Mouse (Mus musculus) MEL (cell line): Measurements from ENCODE around the gene Cgrrf1. TPM values are rescaled to one million over a fixed set of nuclear protein-coding genes. Genes with fewer than 3 reads are reported as not detected.

Source experiments
- DNase-seq: peaks from one replicate; pipeline ENCODE4 v3.0.0; 2011; ENCODE audit warnings: low read depth, low spot score
- H3K27ac ChIP-seq: 2 replicates; pipeline ENCODE4 v1.5.1; 2012; ENCODE audit warnings: low read depth, mild to moderate bottlenecking, control low read depth, low read length, moderate library complexity; ENCODE audit not compliant: control insufficient read depth
- H3K27me3 ChIP-seq, 2 experiments: fragments of 150-350 bp in 1 of 2; sonication (generic) in 1 of 2; 2 replicates each; pipeline ENCODE4 v1.6.1; 2012; ENCODE audit warnings: low read length in 2 of 2, mild to moderate bottlenecking in 2 of 2, improper control_type of control experiment in 1 of 2, moderate library complexity in 1 of 2; ENCODE audit not compliant: insufficient read depth in 2 of 2, control insufficient read depth in 1 of 2
- H3K36me3 ChIP-seq, 2 experiments: 2 replicates each; pipeline ENCODE4 v1.6.1; 2012 to 2014; ENCODE audit warnings: low read length in 2 of 2, improper control_type of control experiment in 1 of 2, inconsistent platforms in 1 of 2, mild to moderate bottlenecking in 1 of 2; ENCODE audit not compliant: insufficient read depth in 2 of 2, control insufficient read depth in 1 of 2
- H3K4me1 ChIP-seq, 2 experiments: fragments of 150-350 bp in 1 of 2; sonication (generic) in 1 of 2; 2 replicates each; pipeline ENCODE4 v1.6.1; 2012; ENCODE audit warnings: low read length in 2 of 2, improper control_type of control experiment in 1 of 2, mild to moderate bottlenecking in 1 of 2; ENCODE audit not compliant: insufficient read depth in 2 of 2, control insufficient read depth in 1 of 2
- H3K4me3 ChIP-seq, 2 experiments: fragments of 150-350 bp in 1 of 2; sonication (generic) in 1 of 2; 2 replicates each; pipeline ENCODE4 v1.5.1; 2012; ENCODE audit warnings: low read depth in 2 of 2, low read length in 2 of 2, mild to moderate bottlenecking in 2 of 2, moderate library complexity in 2 of 2, control low read depth in 1 of 2, improper control_type of control experiment in 1 of 2; ENCODE audit not compliant: control insufficient read depth in 1 of 2, insufficient read depth in 1 of 2
- H3K79me2 ChIP-seq: 2 replicates; pipeline ENCODE4 v1.6.1; 2012; ENCODE audit warnings: mild to moderate bottlenecking, low read length, moderate library complexity; ENCODE audit not compliant: control insufficient read depth, poor library complexity, insufficient read depth
- H3K9ac ChIP-seq: 2 replicates; pipeline ENCODE4 v1.6.1; 2012; ENCODE audit warnings: low read depth, mild to moderate bottlenecking, control low read depth, low read length, moderate library complexity; ENCODE audit not compliant: control insufficient read depth, poor library complexity, severe bottlenecking
- H3K9me3 ChIP-seq: fragments of 150-350 bp; sonication (generic); replicated peaks from 2 replicates; pipeline ENCODE4 v1.6.1; 2012; ENCODE audit warnings: mild to moderate bottlenecking, low read length, improper control_type of control experiment, moderate library complexity; ENCODE audit not compliant: insufficient read depth
- BHLHE40 ChIP-seq: IDR thresholded peaks from 2 replicates; pipeline ENCODE4 v1.6.1; 2012; ENCODE audit warnings: low read depth, mild to moderate bottlenecking, inconsistent platforms, low read length, improper control_type of control experiment, borderline replicate concordance
- CHD1 ChIP-seq: IDR thresholded peaks from 2 replicates; pipeline ENCODE4 v1.6.1; 2012; ENCODE audit warnings: low read depth, mild to moderate bottlenecking, inconsistent platforms, low read length, improper control_type of control experiment
- CHD2 ChIP-seq: IDR thresholded peaks from 2 replicates; pipeline ENCODE4 v1.6.1; 2011; ENCODE audit warnings: low read length, improper control_type of control experiment
- ELF1 ChIP-seq: IDR thresholded peaks from 2 replicates; pipeline ENCODE4 v1.6.1; 2014; ENCODE audit warnings: low read depth, mild to moderate bottlenecking, inconsistent platforms, low read length, improper control_type of control experiment, moderate library complexity
- EP300 ChIP-seq, 2 experiments: IDR thresholded peaks; 2 replicates each; pipeline ENCODE4 v1.6.1; 2011; ENCODE audit warnings: improper control_type of control experiment in 2 of 2, low read length in 2 of 2, low read depth in 1 of 2, mild to moderate bottlenecking in 1 of 2
- GABPA ChIP-seq: IDR thresholded peaks from 2 replicates; pipeline ENCODE4 v1.6.1; 2012; ENCODE audit warnings: low read depth, mild to moderate bottlenecking, inconsistent platforms, low read length, improper control_type of control experiment, moderate library complexity
- GATA1 ChIP-seq: IDR thresholded peaks from 2 replicates; pipeline ENCODE4 v1.6.1; 2011; ENCODE audit warnings: low read depth, low read length, improper control_type of control experiment
- HCFC1 ChIP-seq: IDR thresholded peaks from 2 replicates; pipeline ENCODE4 v1.6.1; 2012; ENCODE audit warnings: low read depth, mild to moderate bottlenecking, inconsistent platforms, low read length, improper control_type of control experiment, moderate library complexity
- KAT2A ChIP-seq: conservative IDR thresholded peaks from 2 replicates; pipeline ENCODE4 v1.6.1; 2012; ENCODE audit warnings: low read depth, low read length, improper control_type of control experiment, inconsistent platforms
- MEF2A ChIP-seq: IDR thresholded peaks from 2 replicates; pipeline ENCODE4 v1.6.1; 2014; ENCODE audit warnings: low read depth, mild to moderate bottlenecking, inconsistent platforms, low read length, improper control_type of control experiment; ENCODE audit not compliant: poor library complexity, insufficient replicate concordance, severe bottlenecking; ENCODE audit errors: extremely low read depth
- MXI1 ChIP-seq: IDR thresholded peaks from 2 replicates; pipeline ENCODE4 v1.6.1; 2011; ENCODE audit warnings: mild to moderate bottlenecking, low read depth, low read length, improper control_type of control experiment
- MYB ChIP-seq: IDR thresholded peaks from 2 replicates; pipeline ENCODE4 v1.6.1; 2011; ENCODE audit warnings: mild to moderate bottlenecking, low read depth, low read length, improper control_type of control experiment
- NELFE ChIP-seq: IDR thresholded peaks from 2 replicates; pipeline ENCODE4 v1.6.1; 2011; ENCODE audit warnings: low read depth, low read length, improper control_type of control experiment
- NRF1 ChIP-seq: IDR thresholded peaks from 2 replicates; pipeline ENCODE4 v1.6.1; 2014; ENCODE audit warnings: low read depth, mild to moderate bottlenecking, inconsistent platforms, low read length, improper control_type of control experiment, moderate library complexity; ENCODE audit not compliant: poor library complexity, insufficient read depth, severe bottlenecking
- POLR2A ChIP-seq, 2 experiments: IDR thresholded peaks; 2 replicates each; pipeline ENCODE4 v1.6.1; 2011 to 2012; ENCODE audit warnings: low read length in 2 of 2, mild to moderate bottlenecking in 2 of 2, control low read depth in 1 of 2, improper control_type of control experiment in 1 of 2, low read depth in 1 of 2, moderate library complexity in 1 of 2; ENCODE audit not compliant: control insufficient read depth in 1 of 2, insufficient read depth in 1 of 2, poor library complexity in 1 of 2
- POLR2AphosphoS5 ChIP-seq: IDR thresholded peaks from 2 replicates; pipeline ENCODE4 v1.6.1; 2012; ENCODE audit warnings: low read depth, borderline replicate concordance, mild to moderate bottlenecking, inconsistent platforms, low read length, moderate library complexity, mixed read lengths
- SIN3A ChIP-seq: IDR thresholded peaks from 2 replicates; pipeline ENCODE4 v1.6.1; 2012; ENCODE audit warnings: low read length, improper control_type of control experiment, inconsistent platforms
- SMC3 ChIP-seq: IDR thresholded peaks from 2 replicates; pipeline ENCODE4 v1.6.1; 2011; ENCODE audit warnings: low read depth, low read length, improper control_type of control experiment
- TCF12 ChIP-seq: IDR thresholded peaks from 2 replicates; pipeline ENCODE4 v1.6.1; 2014; ENCODE audit warnings: low read depth, mild to moderate bottlenecking, inconsistent platforms, low read length, improper control_type of control experiment, moderate library complexity
- USF1 ChIP-seq: IDR thresholded peaks from 2 replicates; pipeline ENCODE4 v1.6.1; 2014; ENCODE audit warnings: low read depth, mild to moderate bottlenecking, inconsistent platforms, low read length, improper control_type of control experiment, moderate library complexity
- ZMIZ1 ChIP-seq: IDR thresholded peaks from 2 replicates; pipeline ENCODE4 v1.6.1; 2012; ENCODE audit warnings: low read depth, mild to moderate bottlenecking, inconsistent platforms, low read length, improper control_type of control experiment, moderate library complexity
- ZNF384 ChIP-seq: IDR thresholded peaks from 2 replicates; pipeline ENCODE4 v1.6.1; 2012; ENCODE audit warnings: low read depth, mild to moderate bottlenecking, inconsistent platforms, low read length, improper control_type of control experiment
- polyA plus RNA-seq, 2 experiments: library from polyadenylated mRNA; stranded (reverse) in 1 of 2; unstranded in 1 of 2; fragments of >175 nt in 1 of 2; fragments of >200 nt in 1 of 2; gene quantifications; 2 replicates each; pipeline versions ENCODE4 v1.2.1 to v1.2.4; 2012; ENCODE audit warnings: low replicate concordance in 2 of 2, low read depth in 1 of 2; ENCODE audit not compliant: insufficient read length in 2 of 2, insufficient read depth in 1 of 2, missing spikeins in 1 of 2
- total RNA-seq: library from RNA; depleted of rRNA; stranded (reverse); fragments of 300-350 nt; gene quantifications from 2 replicates; pipeline ENCODE4 v1.2.3, GENCODE M21; 2012

Gene Cgrrf1
- total and polyA plus RNA-seq, 3 experiments, result 18.3 to 26.2 TPM; not detected in 1

DNA sequence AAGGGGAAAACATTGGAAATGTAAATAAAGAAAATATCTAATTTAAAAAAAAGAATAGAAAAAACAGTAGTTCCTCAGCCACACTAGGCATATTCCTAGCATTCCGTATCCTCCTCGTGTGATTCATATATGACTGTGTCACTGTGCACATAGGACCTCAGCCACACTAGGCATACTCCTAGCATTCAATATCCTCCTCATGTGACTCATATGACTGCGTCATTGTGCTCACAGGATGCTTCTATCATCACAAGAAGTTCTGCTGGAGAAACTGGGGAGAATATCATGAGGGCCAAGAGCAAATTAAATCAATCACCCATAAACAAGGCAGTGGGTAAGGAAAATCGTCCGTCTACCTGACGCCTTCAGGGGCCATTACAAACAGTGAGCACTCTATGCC, 41.2 kb upstream of the Cgrrf1 start:
- H3K27ac ChIP-seq, result no peak overlapping the region
- peaks cover 19% of the 10 kb centered on the region for H3K79me2 ChIP-seq
- TF ChIP-seq KAT2A, result no peak
- no peak for TF ChIP-seq TCF12
- no peak for TF ChIP-seq MEF2A
- TF ChIP-seq EP300 (IDR thresholded peaks at IDR 0.05; ENCODE audit: low read depth in 1 of 2, low read length in 2 of 2), result no peak
- no peak for TF ChIP-seq ZNF384
- H3K36me3 ChIP-seq, result peaks cover 0 to 2% of the 10 kb centered on the region in 2 experiments; a peak in 2 of 4 replicates
- H3K9me3 ChIP-seq, result no peaks in the 10 kb centered on the region
- H3K27me3 ChIP-seq, result no peaks in the 10 kb centered on the region
- peaks cover 2 to 16% of the 10 kb centered on the region in 2 experiments; a peak in 3 of 4 replicates for H3K4me1 ChIP-seq
- no peak overlapping the region for H3K4me3 ChIP-seq
- H3K9ac ChIP-seq, result no peak overlapping the region
- DNase-seq, result no peak

DNA sequence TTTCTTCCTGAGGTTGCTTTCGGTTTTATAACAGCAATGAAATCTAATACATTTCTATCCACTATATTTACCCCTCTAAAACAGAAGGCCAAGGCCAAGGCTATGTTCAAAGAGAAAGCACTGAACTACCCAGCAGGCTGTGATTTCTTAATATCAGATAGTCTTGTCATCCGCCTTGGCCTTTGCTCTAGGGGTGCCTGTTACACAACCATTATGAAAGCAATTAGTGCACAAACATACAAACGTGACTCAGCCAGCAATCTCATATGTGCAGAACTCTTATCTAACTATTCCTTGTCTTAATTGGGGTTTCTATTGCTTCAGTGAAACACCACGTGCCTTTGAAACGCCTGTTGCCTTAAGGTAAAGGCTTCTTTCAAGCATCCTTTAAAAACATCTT, 37.8 kb upstream of the Cgrrf1 start:
- H3K79me2 ChIP-seq, result no peaks in the 10 kb centered on the region
- no peak for DNase-seq
- TF ChIP-seq NELFE, result no peak
- 0 out of 2 replicates have a peak, but pooled peaks have one; percentile 37 for TF ChIP-seq BHLHE40
- no peak for TF ChIP-seq NRF1
- TF ChIP-seq, all 39 proteins: peak for 1
- Histone ChIP-seq H3K4me1 (peaks cover 2 to 9% of the 10 kb centered on the region in 2 experiments; a peak in 2 of 4 replicates), H3K27ac (no peak overlapping the region), H3K9me3 (no peaks in the 10 kb centered on the region), H3K4me3 (no peak overlapping the region), H3K9ac (no peak overlapping the region), H3K36me3 (no peaks in the 10 kb centered on the region; a peak in 1 of 4 replicates), H3K27me3 (no peaks in the 10 kb centered on the region)

DNA sequence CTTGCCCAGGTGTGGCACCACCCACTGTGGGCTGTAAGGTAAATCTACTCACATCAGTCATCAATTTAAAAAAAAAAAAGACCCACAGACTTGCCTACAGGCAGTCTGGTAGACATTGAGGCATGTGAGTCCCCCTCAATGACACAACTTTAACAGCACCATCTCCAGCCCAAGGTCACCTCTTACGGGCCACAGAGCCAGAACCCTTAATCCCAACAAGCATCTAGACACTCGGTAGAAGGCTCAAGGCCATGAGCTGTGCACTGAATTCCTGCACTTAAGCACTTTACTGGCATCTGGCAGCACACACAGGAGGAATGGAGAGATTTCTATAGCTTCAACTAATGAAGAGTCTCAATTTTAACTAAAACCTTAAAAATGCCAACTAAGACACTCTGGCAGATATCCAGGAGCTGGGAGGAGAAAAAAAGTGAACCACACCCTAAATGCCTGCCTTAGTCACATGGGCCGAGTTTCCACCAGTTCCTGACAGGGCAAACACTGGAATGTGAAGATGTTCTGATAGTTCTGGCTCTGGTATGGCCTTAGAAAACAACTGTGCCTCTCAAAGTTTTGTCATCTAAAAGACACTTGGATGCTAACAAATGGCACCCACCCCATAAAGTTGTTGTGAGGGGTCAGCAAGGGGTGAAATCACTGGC, 31.1 kb upstream of the Cgrrf1 start:
- Histone ChIP-seq H3K79me2 (no peaks in the 10 kb centered on the region), H3K9ac (0 out of 2 replicates have a peak overlapping the region, but pooled peaks have one; percentile 6), H3K4me3 (no peak overlapping the region), H3K27me3 (no peaks in the 10 kb centered on the region), H3K4me1 (peaks cover 7 to 12% of the 10 kb centered on the region in 2 experiments), H3K27ac (peak overlapping the region; percentile 52), H3K36me3 (peaks cover 0 to 9% of the 10 kb centered on the region in 2 experiments), H3K9me3 (no peaks in the 10 kb centered on the region)
- peak; percentile 89 for DNase-seq
- TF ChIP-seq ZMIZ1, result no peak
- no peak for TF ChIP-seq GATA1
- no peak for TF ChIP-seq MEF2A
- TF ChIP-seq POLR2A (IDR thresholded peaks at IDR 0.05; ENCODE audit: control insufficient read depth in 1 of 2, insufficient read depth in 1 of 2, low read depth in 1 of 2, low read length in 2 of 2, poor library complexity in 1 of 2), result 0 out of 4 replicates have a peak, but pooled peaks of 1 of the 2 experiments have one; percentile 28
- 0 out of 2 replicates have a peak, but pooled peaks have one; percentile 34 for TF ChIP-seq SIN3A
- TF ChIP-seq POLR2AphosphoS5, result no peak
- TF ChIP-seq SMC3, result no peak
- TF ChIP-seq TCF12, result no peak
- no peak for TF ChIP-seq GABPA
- no peak for TF ChIP-seq HCFC1
- TF ChIP-seq ELF1, result no peak
- 0 out of 2 replicates have a peak, but pooled peaks have one; percentile 13 for TF ChIP-seq BHLHE40
- TF ChIP-seq MXI1, result peak; percentile 46; the same call in 1 of the 2 replicates
- peak; percentile 86 for TF ChIP-seq USF1
- no peak for TF ChIP-seq CHD1
- TF ChIP-seq NRF1, result no peak
- no peak for TF ChIP-seq MYB
- TF ChIP-seq CHD2, result no peak
- no peak for TF ChIP-seq KAT2A
